Mouse (Mus musculus): ENCODE results near the gene Gata2. TPM values are rescaled to one million over a fixed set of nuclear protein-coding genes. Genes with fewer than 3 reads are reported as not detected.

Gata2 gene
- polyA plus RNA-seq, 1 experiment from 2014 or later = 3.4 TPM

DNA sequence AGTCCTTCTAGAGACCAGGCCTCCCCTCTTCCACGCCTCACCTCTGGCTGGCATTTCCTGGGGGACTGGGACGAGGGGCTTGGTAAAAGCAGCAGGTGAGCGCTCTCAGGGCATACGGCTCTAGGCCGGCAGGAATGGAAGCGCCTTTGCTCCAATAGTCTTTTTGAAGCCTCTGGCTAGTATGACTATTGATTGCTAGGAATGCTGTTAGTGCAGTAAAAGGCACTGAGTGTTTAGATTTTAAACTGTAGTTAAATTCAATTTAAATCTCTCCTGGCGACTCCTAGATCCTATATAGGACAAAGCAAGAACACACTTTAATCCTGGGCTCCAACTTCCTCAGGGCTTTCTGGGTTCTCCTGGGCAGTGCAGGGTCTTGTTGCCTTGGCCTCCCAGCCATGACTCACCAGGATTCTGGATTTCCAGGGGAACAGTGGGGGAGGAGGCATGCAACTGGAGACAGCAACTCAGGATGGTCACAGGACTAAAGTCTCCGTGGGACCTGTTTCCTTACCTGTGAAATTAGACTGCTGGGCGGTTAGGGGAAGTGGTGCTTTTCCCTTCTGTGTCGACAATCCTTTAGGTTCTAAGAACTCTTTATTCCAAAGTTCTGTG lies 10.2 kb downstream of the Gata2 start:
- no peaks in the 10 kb centered on the region; the same call in 1 of the 2 replicates for H3K4me1 ChIP-seq (replicated peaks; ENCODE audit: control insufficient read depth, insufficient read depth)
- no peak overlapping the region for H3K4me3 ChIP-seq (ENCODE audit: low read depth, low read length)
- H3K9ac ChIP-seq (ENCODE audit: low read length) = no peak overlapping the region
- no peaks in the 10 kb centered on the region for H3K36me3 ChIP-seq (ENCODE audit: control insufficient read depth, insufficient read depth, low read length)
- H3K4me2 ChIP-seq (replicated peaks; ENCODE audit: low read depth) = no peak overlapping the region
- TF ChIP-seq CTCF (IDR thresholded peaks at IDR 0.05; ENCODE audit: low read depth) (no peak), EP300 (optimal IDR thresholded peaks at IDR 0.05) (no peak)
- no peak for DNase-seq (ENCODE audit: low spot score)
- H3K27me3 ChIP-seq (ENCODE audit: control insufficient read depth, insufficient read depth, low read length) = peaks cover 27% of the 10 kb centered on the region
- no peak overlapping the region for H3K27ac ChIP-seq (replicated peaks)
- no peaks in the 10 kb centered on the region for H3K9me3 ChIP-seq (ENCODE audit: control insufficient read depth, low read length)
- ATAC-seq (ENCODE audit: low FRiP score, low TSS enrichment) = no peak
- WGBS = 30% methylated on average over 10 of the region's 10 CpGs

DNA sequence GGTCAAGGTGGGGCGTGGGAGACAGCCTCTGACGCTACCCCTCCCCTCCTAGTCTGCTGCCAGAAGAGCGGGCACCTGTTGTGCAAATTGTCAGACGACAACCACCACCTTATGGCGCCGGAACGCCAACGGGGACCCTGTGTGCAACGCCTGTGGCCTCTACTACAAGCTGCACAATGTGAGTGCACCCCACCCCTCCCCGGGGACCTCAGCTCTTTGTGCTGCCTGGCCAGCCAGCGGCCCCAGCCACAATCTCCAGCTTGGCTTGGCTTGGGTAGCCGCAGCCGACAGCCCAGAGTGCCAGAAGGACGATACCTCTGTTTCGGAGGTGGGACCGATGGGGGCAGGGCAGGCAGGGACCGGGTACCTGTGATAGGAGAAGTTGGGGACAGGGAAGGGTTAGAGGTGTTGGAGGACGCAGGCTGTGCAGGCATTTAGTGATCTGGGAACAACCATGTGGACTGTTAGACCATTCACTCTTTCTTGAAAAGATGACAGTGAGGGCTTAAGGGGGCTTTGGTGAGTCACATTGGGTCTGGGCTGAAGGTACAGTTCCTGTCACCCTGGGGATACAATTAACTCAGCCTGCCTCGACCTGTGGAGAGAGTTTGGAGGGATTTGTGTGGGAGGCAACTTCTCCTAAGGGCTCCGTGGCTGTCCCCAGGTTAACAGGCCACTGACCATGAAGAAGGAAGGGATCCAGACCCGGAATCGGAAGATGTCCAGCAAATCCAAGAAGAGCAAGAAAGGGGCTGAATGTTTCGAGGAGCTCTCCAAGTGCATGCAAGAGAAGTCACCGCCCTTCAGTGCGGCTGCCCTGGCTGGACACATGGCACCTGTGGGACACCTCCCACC lies 11.1 kb downstream of the Gata2 start:
- H3K4me3 ChIP-seq (ENCODE audit: low read depth, low read length) = no peak overlapping the region
- H3K27me3 ChIP-seq (ENCODE audit: control insufficient read depth, insufficient read depth, low read length) = peaks cover 23% of the 10 kb centered on the region
- no peaks in the 10 kb centered on the region for H3K9me3 ChIP-seq (ENCODE audit: control insufficient read depth, low read length)
- H3K27ac ChIP-seq (replicated peaks) = no peak overlapping the region
- no peak for ATAC-seq (ENCODE audit: low FRiP score, low TSS enrichment)
- TF ChIP-seq EP300 (optimal IDR thresholded peaks at IDR 0.05) (no peak), CTCF (IDR thresholded peaks at IDR 0.05; ENCODE audit: low read depth) (no peak)
- no peaks in the 10 kb centered on the region for H3K4me1 ChIP-seq (replicated peaks; ENCODE audit: control insufficient read depth, insufficient read depth)
- H3K9ac ChIP-seq (ENCODE audit: low read length) = no peak overlapping the region
- no peak overlapping the region for H3K4me2 ChIP-seq (replicated peaks; ENCODE audit: low read depth)
- no peaks in the 10 kb centered on the region for H3K36me3 ChIP-seq (ENCODE audit: control insufficient read depth, insufficient read depth, low read length)
- no peak for DNase-seq (ENCODE audit: low spot score)
- WGBS = 11% methylated on average over 25 of the region's 25 CpGs

DNA sequence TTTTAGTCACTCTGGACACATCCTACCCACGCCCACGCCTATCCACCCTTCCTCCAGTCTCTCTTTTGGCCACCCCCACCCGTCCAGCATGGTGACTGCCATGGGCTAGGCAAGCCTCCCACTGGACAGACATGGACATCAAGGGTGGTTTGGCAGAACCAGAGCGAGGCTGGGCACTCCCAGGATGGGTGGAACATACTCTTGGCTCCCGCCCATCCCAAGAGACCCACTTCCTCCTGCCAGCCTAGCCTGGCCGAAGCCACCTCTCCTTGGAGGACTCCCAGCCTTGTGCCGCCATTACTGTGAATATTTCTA lies 11.7 kb downstream of the Gata2 start:
- Histone ChIP-seq H3K4me3 (ENCODE audit: low read depth, low read length) (no peak overlapping the region), H3K36me3 (ENCODE audit: control insufficient read depth, insufficient read depth, low read length) (no peaks in the 10 kb centered on the region), H3K27me3 (ENCODE audit: control insufficient read depth, insufficient read depth, low read length) (peaks cover 23% of the 10 kb centered on the region), H3K4me2 (replicated peaks; ENCODE audit: low read depth) (no peak overlapping the region), H3K4me1 (replicated peaks; ENCODE audit: control insufficient read depth, insufficient read depth) (no peaks in the 10 kb centered on the region), H3K9me3 (ENCODE audit: control insufficient read depth, low read length) (no peaks in the 10 kb centered on the region), H3K27ac (replicated peaks) (no peak overlapping the region), H3K9ac (ENCODE audit: low read length) (no peak overlapping the region)
- DNase-seq (ENCODE audit: low spot score) = no peak
- WGBS = 27% methylated on average over 7 of the region's 7 CpGs
- TF ChIP-seq EP300 (optimal IDR thresholded peaks at IDR 0.05) = no peak
- no peak for TF ChIP-seq CTCF (IDR thresholded peaks at IDR 0.05; ENCODE audit: low read depth)
- peak; percentile 19; the same call in 1 of the 2 replicates for ATAC-seq (ENCODE audit: low FRiP score, low TSS enrichment)

GRCm38 (mm10) chr6:88205937-88206336 lies 12.2 kb downstream of the Gata2 start:
- DNase-seq (ENCODE audit: low spot score) (no peak), ATAC-seq (ENCODE audit: low FRiP score, low TSS enrichment) (no peak)
- Histone ChIP-seq H3K4me3 (ENCODE audit: low read depth, low read length) (no peak overlapping the region), H3K9ac (ENCODE audit: low read length) (no peak overlapping the region), H3K9me3 (ENCODE audit: control insufficient read depth, low read length) (no peaks in the 10 kb centered on the region), H3K4me2 (replicated peaks; ENCODE audit: low read depth) (no peak overlapping the region), H3K27me3 (ENCODE audit: control insufficient read depth, insufficient read depth, low read length) (peaks cover 20% of the 10 kb centered on the region), H3K27ac (replicated peaks) (no peak overlapping the region), H3K4me1 (replicated peaks; ENCODE audit: control insufficient read depth, insufficient read depth) (no peaks in the 10 kb centered on the region), H3K36me3 (ENCODE audit: control insufficient read depth, insufficient read depth, low read length) (no peaks in the 10 kb centered on the region)
- no peak for TF ChIP-seq CTCF (IDR thresholded peaks at IDR 0.05; ENCODE audit: low read depth)
- WGBS = 29% methylated on average over 9 of the region's 9 CpGs

GRCm38 (mm10) chr6:88206566-88206965 lies 12.9 kb downstream of the Gata2 start:
- H3K9me3 ChIP-seq (ENCODE audit: control insufficient read depth, low read length) = no peaks in the 10 kb centered on the region
- WGBS = 54% methylated on average over 7 of the region's 7 CpGs
- no peak overlapping the region for H3K27ac ChIP-seq (replicated peaks)
- ATAC-seq (ENCODE audit: low FRiP score, low TSS enrichment) (no peak), DNase-seq (ENCODE audit: low spot score) (no peak)
- no peaks in the 10 kb centered on the region for H3K4me1 ChIP-seq (replicated peaks; ENCODE audit: control insufficient read depth, insufficient read depth)
- TF ChIP-seq CTCF (IDR thresholded peaks at IDR 0.05; ENCODE audit: low read depth) (no peak), EP300 (optimal IDR thresholded peaks at IDR 0.05) (no peak)
- no peak overlapping the region for H3K4me3 ChIP-seq (ENCODE audit: low read depth, low read length)
- no peaks in the 10 kb centered on the region for H3K36me3 ChIP-seq (ENCODE audit: control insufficient read depth, insufficient read depth, low read length)
- peaks cover 18% of the 10 kb centered on the region; the same call in 1 of the 2 replicates for H3K27me3 ChIP-seq (ENCODE audit: control insufficient read depth, insufficient read depth, low read length)
- no peak overlapping the region for H3K4me2 ChIP-seq (replicated peaks; ENCODE audit: low read depth)
- H3K9ac ChIP-seq (ENCODE audit: low read length) = no peak overlapping the region

DNA sequence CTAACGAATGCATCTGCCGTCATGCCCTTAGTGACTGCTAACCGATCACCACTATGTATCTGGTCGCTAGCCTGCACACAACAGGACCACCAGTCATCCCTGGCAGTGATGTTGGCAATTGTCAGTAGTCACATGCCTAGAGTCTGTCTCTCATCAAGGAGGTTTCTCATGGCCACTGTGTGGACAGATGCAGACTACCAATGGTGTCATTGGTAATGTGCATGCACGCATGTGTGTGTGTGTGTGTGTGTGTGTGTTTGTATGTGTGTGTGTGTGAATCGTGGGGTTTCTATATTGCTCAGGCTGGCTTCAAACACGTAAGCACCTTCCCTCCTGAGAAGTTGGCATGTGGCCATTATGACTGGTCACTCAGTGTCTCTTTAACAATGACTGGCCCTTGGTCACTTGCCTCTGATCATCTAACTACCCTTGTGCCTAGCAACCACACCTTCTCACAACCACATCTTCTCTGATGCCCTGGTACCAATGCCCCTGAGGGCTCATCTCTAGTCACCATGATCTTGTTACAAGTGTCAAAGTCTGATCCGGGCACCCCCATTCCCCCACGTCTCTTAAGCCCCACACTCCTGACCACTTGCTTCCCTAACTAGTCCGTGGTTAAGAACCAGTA lies 13.8 kb downstream of the Gata2 start:
- TF ChIP-seq EP300 (optimal IDR thresholded peaks at IDR 0.05) (no peak), CTCF (IDR thresholded peaks at IDR 0.05; ENCODE audit: low read depth) (no peak)
- peaks cover 12% of the 10 kb centered on the region; the same call in 1 of the 2 replicates for H3K27me3 ChIP-seq (ENCODE audit: control insufficient read depth, insufficient read depth, low read length)
- WGBS = 89% methylated on average over 10 of the region's 10 CpGs

More for the DNA sequence above, 13.8 kb downstream of the Gata2 start:
- H3K4me2 ChIP-seq (replicated peaks; ENCODE audit: low read depth) = no peak overlapping the region
- no peak for DNase-seq (ENCODE audit: low spot score)
- H3K4me3 ChIP-seq (ENCODE audit: low read depth, low read length) = no peak overlapping the region
- no peaks in the 10 kb centered on the region for H3K4me1 ChIP-seq (replicated peaks; ENCODE audit: control insufficient read depth, insufficient read depth)
- H3K36me3 ChIP-seq (ENCODE audit: control insufficient read depth, insufficient read depth, low read length) = no peaks in the 10 kb centered on the region
- H3K9me3 ChIP-seq (ENCODE audit: control insufficient read depth, low read length) = no peaks in the 10 kb centered on the region
- no peak overlapping the region for H3K27ac ChIP-seq (replicated peaks)
- no peak for ATAC-seq (ENCODE audit: low FRiP score, low TSS enrichment)
- H3K9ac ChIP-seq (ENCODE audit: low read length) = no peak overlapping the region

All from stomach, postnatal 0 days (tissue).